Mouse (Mus musculus): ENCODE data around the gene H2-Q7.
"Not testable (repeated sequence)": the region's sequence is repeated elsewhere in the genome, so short reads cannot be mapped to it uniquely, and the experiment has no call there.

- TF ChIP-seq CTCF (IDR thresholded peaks at IDR 0.05; ENCODE audit: borderline replicate concordance, extremely low read depth, insufficient read depth, insufficient read length); POLR2A (IDR thresholded peaks at IDR 0.05; ENCODE audit: borderline replicate concordance, extremely low read depth, insufficient read depth, insufficient read length, poor library complexity, severe bottlenecking): not testable (repeated sequence)
These were observed 15.7 kb upstream of the H2-Q7 start for GRCm38 (mm10) chr17:35423131-35423810.
